Mouse (Mus musculus) neural tube, embryonic 12.5 days (tissue): ENCODE data around the gene Zpbp2. TPM values are rescaled to one million over a fixed set of nuclear protein-coding genes. Genes with fewer than 3 reads are reported as not detected.

Source experiments
- ATAC-seq: fragments of 200-750 bp; cut with Nextera tagmentation; 2 replicates; pipeline ENCODE4 v1.8.0; 2017; ENCODE audit warnings: low read depth, mild to moderate bottlenecking, moderate TSS enrichment, moderate library complexity; ENCODE audit not compliant: low FRiP score
- H3K27ac ChIP-seq: fragments of 300-500 bp; sonication (generic); 2 replicates; pipeline ENCODE4 v1.5.1; 2016
- H3K27me3 ChIP-seq: fragments of 300-500 bp; sonication (generic); replicated peaks from 2 replicates; pipeline ENCODE4 v1.6.1; 2016; ENCODE audit warnings: mild to moderate bottlenecking
- H3K36me3 ChIP-seq: fragments of 300-500 bp; sonication (generic); 2 replicates; pipeline ENCODE4 v1.6.1; 2016; ENCODE audit warnings: mild to moderate bottlenecking
- H3K4me1 ChIP-seq: fragments of 300-500 bp; sonication (generic); 2 replicates; pipeline ENCODE4 v1.6.1; 2016
- H3K4me2 ChIP-seq: fragments of 300-500 bp; sonication (generic); replicated peaks from 2 replicates; pipeline ENCODE4 v1.6.1; 2016; ENCODE audit warnings: mild to moderate bottlenecking
- H3K4me3 ChIP-seq: fragments of 300-500 bp; sonication (generic); 2 replicates; pipeline ENCODE4 v1.5.1; 2016
- H3K9ac ChIP-seq: fragments of 300-500 bp; sonication (generic); 2 replicates; pipeline ENCODE4 v1.6.1; 2016; ENCODE audit warnings: mild to moderate bottlenecking
- H3K9me3 ChIP-seq: fragments of 300-500 bp; sonication (generic); 2 replicates; pipeline ENCODE4 v1.6.1; 2016; ENCODE audit warnings: mild to moderate bottlenecking
- WGBS: fragments of 180-500 bp; shearing (Covaris S2); methylation state at CpG from one replicate; pipeline ENCODE4 v1.1.7; 2016; 5-methylcytosine and 5-hydroxymethylcytosine counted together
- polyA plus RNA-seq: library from polyadenylated mRNA; unstranded; fragments of >200 nt; fragmentation: Nextera tagmentation; extraction: Ambion mirVana; gene quantifications from 2 replicates; pipeline ENCODE4 v1.2.1, GENCODE M21; 2016

Zpbp2 gene
- polyA plus RNA-seq, 1 experiment from 2014 or later: not detected

DNA sequence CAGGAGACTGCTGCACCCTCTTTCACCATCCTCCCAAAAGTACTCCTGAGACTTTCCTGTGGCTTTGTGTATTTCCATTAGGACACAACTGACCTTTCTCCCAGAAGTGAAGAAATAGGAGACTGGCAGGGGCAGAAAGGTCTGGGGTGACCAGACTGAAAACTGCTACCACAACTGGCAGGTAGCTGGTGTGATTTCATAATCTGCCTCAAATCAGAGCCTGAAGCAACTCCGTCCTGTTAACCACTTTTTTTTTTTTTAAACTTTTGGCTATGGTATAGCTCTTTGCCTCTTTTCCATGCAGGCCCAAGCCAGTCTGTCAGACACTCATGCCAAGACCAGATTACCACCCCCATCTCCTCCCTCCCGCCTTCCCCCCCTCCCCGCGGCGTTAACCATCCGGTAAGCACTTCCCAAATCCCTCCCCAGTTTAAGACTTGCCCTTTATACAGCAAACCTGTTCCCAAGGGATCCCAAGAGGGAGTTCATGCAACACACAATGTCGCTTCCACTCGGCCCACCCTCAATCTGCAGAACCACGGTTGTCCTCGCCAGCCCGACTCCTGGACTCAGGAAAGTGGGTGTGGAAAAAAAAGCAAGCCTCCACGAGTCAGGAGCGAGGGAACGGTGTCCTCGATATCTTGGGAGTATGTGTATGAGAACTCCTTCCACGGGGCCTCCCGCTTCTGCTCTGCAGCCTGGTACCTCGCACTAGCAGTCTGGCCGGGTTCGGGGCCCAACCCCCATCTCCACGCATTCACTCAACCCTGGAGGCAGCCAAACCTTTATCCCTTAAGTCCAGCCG, 35.4 kb downstream of the Zpbp2 start:
- peak overlapping the region; percentile 91 for H3K9ac ChIP-seq
- H3K27ac ChIP-seq: no peak overlapping the region
- peak overlapping the region; percentile 92 for H3K4me2 ChIP-seq
- no peaks in the 10 kb centered on the region for H3K27me3 ChIP-seq
- no peaks in the 10 kb centered on the region for H3K9me3 ChIP-seq
- WGBS: 3% methylated on average over 22 of the region's 22 CpGs
- ATAC-seq: peak; percentile 42
- H3K4me3 ChIP-seq: peak overlapping the region; percentile 84
- H3K4me1 ChIP-seq: peaks cover 27% of the 10 kb centered on the region
- peaks cover 22% of the 10 kb centered on the region for H3K36me3 ChIP-seq

DNA sequence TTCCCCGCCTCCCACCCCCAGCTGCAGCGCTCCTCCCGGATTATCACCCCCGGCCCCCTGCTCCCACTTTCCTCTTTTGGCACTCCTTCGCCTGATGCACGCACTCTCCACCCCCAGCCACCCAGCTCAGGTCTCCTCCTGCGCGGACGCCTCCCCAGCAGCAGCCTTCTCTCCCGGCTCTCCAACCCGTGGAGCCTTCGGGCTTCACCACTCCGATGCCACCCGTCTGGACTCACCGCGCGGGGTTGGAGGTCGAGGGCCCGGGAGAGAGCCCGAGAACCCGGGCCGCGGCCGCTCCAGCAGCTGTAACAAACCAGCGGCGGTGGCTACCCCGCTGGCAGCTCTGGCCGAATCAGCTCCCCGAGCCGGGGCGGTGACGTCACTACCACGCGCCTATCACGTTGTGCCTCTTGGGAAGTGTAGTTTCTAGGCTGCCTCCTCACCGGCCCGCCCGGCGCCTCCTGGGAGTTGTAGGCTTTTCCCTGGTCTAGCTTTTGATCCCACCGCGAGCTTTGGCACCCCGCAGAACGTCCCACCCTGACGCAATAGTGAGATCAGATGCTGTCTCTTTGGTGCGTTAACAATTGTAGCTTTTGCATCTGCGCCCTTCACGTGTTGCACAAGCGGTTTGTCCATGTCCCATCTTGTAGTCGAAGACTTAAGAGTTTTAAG, 36.1 kb downstream of the Zpbp2 start, which contains the start of gene Ormdl3:
Ormdl3 (minus strand) TSS at position 477 of the 672 bp plus-strand sequence.
- peak within 1 kb of the TSS; percentile 91 for H3K9ac ChIP-seq
- no peaks in the 10 kb centered on the region for H3K9me3 ChIP-seq
- under 1% methylated on average over 49 of the region's 49 CpGs for WGBS

DNA sequence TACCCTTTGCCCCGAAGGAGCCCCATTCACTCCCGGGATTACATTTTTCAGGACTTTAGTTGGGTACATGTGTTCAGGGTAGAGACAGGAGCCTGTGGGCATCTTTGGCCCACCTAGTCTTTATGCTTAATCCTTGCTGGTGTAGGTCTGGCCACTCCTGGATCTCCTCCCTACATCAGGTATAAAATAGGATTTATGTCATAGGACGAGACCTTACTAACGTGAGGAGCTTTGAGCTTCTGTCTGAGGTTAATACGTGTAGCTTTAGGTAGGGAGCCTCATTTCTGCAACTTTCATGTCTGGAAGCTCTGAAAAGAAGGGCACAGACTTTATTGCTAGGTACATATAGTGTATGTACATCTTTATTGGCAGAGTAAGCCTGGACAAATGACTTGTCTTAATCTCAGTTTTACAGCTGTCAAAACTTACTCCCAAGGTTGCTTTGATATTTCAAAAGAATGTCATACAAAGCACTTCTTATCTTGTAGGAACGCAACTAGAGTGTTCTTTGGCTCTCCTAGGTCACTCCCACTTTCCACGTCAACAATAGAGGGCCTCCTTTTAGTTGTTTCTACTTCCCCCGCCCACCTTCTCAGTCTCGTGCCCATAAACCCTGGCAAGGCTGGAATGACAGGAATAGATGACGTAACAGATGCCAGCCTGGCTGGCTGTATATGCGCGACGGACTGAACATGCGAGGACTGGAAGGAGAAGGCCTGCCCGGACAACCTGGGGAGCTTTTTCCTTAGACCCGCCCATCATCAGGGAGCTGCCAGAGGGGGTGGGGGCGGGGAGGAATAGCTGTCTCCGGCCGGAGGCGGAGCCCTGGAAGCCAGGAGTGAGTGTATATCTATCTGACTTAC, 37.0 kb downstream of the Zpbp2 start:
- H3K9ac ChIP-seq: 0 out of 2 replicates have a peak overlapping the region, but pooled peaks have one; percentile 10
- peak overlapping the region; percentile 84 for H3K4me3 ChIP-seq
- no peaks in the 10 kb centered on the region for H3K27me3 ChIP-seq
- H3K36me3 ChIP-seq: peaks cover 7% of the 10 kb centered on the region
- ATAC-seq: no peak
- peak overlapping the region; percentile 92 for H3K4me2 ChIP-seq
- no peaks in the 10 kb centered on the region for H3K9me3 ChIP-seq
- 7% methylated on average over 20 of the region's 20 CpGs for WGBS
- no peak overlapping the region for H3K27ac ChIP-seq
- peaks cover 27% of the 10 kb centered on the region for H3K4me1 ChIP-seq

More for the DNA sequence above, 36.1 kb downstream of the Zpbp2 start, which contains the start of gene Ormdl3:
- H3K4me2 ChIP-seq: peak within 1 kb of the TSS; percentile 92
- no peaks in the 10 kb centered on the region for H3K27me3 ChIP-seq
- peaks cover 16% of the 10 kb centered on the region for H3K36me3 ChIP-seq
- H3K27ac ChIP-seq: no peak within 1 kb of the TSS; the same call in 1 of the 2 replicates
- peak; percentile 94 for ATAC-seq
- H3K4me3 ChIP-seq: peak within 1 kb of the TSS; percentile 84
- H3K4me1 ChIP-seq: peaks cover 27% of the 10 kb centered on the region

DNA sequence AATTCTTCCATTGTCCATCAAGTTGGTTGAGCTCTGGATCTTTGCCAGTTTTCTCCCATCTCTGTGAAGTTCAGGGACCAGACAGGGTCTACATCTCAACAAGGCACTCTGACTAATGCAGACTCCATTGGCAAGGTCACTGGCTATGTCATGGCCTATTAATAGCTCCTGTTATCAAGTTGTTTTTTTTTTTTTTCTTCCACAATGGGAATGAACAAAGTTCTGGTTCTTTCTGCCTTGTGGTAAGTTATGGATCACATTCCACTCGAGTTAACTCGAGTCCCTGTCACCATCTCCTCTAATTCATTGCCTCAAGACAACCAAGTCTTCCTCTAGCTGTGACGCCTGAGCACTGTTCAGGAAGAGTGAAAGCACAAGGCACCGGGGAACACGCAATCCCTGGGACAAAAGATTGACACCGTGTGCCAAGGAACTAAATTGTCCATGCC, 38.0 kb downstream of the Zpbp2 start:
- Histone ChIP-seq H3K27me3 (no peaks in the 10 kb centered on the region), H3K36me3 (no peaks in the 10 kb centered on the region), H3K9ac (no peak overlapping the region), H3K4me3 (no peak overlapping the region), H3K27ac (no peak overlapping the region), H3K4me1 (peaks cover 27% of the 10 kb centered on the region), H3K4me2 (no peak overlapping the region), H3K9me3 (no peaks in the 10 kb centered on the region)
- 65% methylated on average over 6 of the region's 6 CpGs for WGBS
- no peak for ATAC-seq

DNA sequence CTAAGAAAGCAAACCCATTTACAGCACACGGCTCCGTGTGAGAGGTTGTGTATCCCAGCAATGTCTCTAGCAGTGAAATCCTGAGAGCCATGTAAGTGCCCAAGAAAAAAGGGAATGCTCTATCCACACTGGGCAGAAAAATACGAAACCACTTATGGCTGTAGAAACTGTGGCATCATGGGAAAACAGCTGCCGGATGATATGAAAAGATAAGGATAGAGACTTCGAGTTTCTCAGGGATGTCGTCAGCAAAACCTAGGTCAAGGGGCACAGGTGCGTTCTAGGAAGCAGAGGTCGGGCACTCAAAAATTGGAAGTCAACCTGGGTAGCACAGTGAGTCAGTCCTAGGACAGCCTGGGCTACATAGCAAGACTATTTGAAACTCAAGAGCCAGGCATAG, 38.4 kb downstream of the Zpbp2 start:
- Histone ChIP-seq H3K4me2 (no peak overlapping the region), H3K4me3 (no peak overlapping the region), H3K9ac (no peak overlapping the region), H3K27ac (no peak overlapping the region), H3K27me3 (no peaks in the 10 kb centered on the region), H3K4me1 (peaks cover 27% of the 10 kb centered on the region), H3K9me3 (no peaks in the 10 kb centered on the region), H3K36me3 (no peaks in the 10 kb centered on the region)
- ATAC-seq: no peak
- WGBS: 86% methylated on average over 8 of the region's 8 CpGs

DNA sequence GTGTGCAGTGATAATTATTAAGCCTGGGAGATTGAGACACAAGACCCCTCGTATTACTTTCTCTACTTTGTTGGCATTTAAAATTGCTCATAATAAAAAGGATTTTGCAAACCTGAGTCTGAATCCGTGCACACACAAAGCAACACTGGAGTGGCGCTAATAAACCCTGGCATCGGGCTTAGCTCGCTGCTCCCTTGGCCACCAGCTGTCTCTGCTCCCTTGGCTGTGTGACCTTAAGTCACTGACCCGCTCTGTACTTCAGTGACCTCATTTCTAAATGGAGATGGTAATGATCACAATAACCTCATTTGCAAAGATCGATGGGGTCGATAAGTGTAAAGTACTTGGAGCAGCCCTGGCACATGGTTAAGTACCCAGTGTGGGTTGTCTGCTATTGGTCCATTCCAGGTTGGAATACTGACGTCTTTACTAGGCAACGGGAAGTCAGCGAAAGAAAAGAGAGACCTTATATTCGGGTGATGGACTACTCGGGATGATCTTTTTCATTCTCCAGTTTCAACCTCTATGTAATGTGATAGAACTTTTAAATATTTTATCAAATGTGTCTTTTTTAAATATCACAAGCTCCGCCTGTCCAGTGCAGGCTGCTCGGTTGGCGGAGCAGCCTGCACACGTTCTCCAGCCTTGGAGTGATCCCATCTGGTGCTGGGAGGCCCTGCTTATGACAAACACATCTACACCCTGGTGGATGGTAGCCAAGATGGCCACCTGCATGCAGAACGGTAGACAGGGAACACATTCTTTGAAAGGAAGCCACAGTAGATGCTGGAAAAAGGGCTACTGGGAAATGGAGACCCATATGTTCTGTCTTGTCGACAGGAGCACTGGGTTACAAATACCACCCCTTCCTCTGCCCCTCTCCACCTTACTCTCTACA, 39.9 kb downstream of the Zpbp2 start:
- H3K9me3 ChIP-seq: no peaks in the 10 kb centered on the region
- no peaks in the 10 kb centered on the region for H3K36me3 ChIP-seq
- WGBS: 72% methylated on average over 19 of the region's 19 CpGs
- H3K27ac ChIP-seq: no peak overlapping the region
- peaks cover 15% of the 10 kb centered on the region for H3K4me1 ChIP-seq
- ATAC-seq: no peak
- no peaks in the 10 kb centered on the region for H3K27me3 ChIP-seq
- H3K4me3 ChIP-seq: no peak overlapping the region
- H3K4me2 ChIP-seq: no peak overlapping the region
- no peak overlapping the region for H3K9ac ChIP-seq

DNA sequence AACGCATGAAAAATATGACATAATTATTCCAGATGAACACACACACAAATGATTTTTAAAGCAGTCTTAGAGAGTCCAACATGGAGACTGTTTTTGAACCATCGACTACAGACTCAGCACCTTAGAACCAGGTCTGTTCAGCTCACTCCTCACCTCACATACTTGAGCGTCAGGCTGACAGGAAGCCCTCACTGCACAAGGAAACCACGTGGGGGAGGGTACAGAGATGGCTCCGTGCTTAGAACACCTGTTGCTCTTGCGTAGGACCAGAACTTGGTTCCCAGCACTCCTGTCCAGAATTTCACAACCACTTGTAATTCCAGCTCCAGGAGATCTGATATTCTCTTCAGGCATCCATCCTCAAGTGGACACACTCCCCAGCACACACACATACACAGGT, 44.1 kb downstream of the Zpbp2 start:
- Histone ChIP-seq H3K27me3 (peaks cover 13% of the 10 kb centered on the region), H3K27ac (no peak overlapping the region), H3K9ac (no peak overlapping the region), H3K9me3 (no peaks in the 10 kb centered on the region), H3K4me1 (no peaks in the 10 kb centered on the region), H3K36me3 (no peaks in the 10 kb centered on the region), H3K4me2 (no peak overlapping the region), H3K4me3 (no peak overlapping the region)
- WGBS: 75% methylated on average over 6 of the region's 6 CpGs
- ATAC-seq: no peak

DNA sequence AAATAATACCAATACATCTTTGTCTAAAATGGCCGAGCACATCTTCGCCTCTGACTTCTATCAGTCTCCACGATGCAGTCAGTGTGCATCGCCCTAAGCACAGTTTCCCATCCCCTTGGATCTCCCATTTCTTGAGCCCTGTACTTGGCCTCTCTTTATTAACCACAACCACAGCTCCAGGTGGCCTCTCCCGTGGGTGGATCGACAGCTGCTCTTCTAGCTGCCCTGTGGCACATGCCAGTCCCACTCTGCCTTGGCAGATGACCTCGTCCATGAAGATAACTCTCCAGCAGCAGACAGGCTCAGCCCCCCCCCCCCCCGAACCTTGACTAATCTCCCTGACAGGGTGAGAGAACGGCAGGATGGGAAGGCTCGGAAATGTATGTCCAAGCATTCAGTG, 44.6 kb downstream of the Zpbp2 start:
- no peak overlapping the region for H3K27ac ChIP-seq
- H3K4me1 ChIP-seq: no peaks in the 10 kb centered on the region
- no peak for ATAC-seq
- H3K36me3 ChIP-seq: no peaks in the 10 kb centered on the region
- no peak overlapping the region for H3K4me2 ChIP-seq
- no peak overlapping the region for H3K4me3 ChIP-seq
- 80% methylated on average over 10 of the region's 10 CpGs for WGBS
- H3K9me3 ChIP-seq: no peaks in the 10 kb centered on the region
- H3K9ac ChIP-seq: no peak overlapping the region
- peaks cover 16% of the 10 kb centered on the region for H3K27me3 ChIP-seq

DNA sequence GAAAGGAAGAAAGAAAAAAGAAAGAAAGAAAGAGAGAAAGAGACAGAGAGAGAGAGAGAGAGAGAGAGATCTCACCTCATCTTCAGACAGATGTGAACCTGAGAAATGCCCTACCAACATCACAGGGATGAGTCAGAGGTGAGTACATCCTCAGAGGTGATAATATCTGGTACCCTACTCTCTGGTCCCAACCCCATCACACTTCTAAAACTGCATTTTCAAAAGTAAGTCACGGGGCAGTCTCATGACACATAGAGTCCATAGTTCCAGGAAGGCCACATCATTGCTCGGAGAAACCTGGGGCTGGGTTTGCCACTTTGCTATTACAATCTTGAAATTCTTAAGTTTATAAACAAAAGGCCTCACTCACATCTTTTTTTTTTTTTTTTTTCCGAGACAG, 45.1 kb downstream of the Zpbp2 start:
- H3K4me1 ChIP-seq: no peaks in the 10 kb centered on the region
- peaks cover 18% of the 10 kb centered on the region for H3K27me3 ChIP-seq
- ATAC-seq: no peak
- no peak overlapping the region for H3K9ac ChIP-seq
- no peak overlapping the region for H3K27ac ChIP-seq
- H3K9me3 ChIP-seq: no peaks in the 10 kb centered on the region
- H3K4me3 ChIP-seq: no peak overlapping the region
- WGBS: 73% methylated on average over 3 of the region's 3 CpGs
- no peaks in the 10 kb centered on the region for H3K36me3 ChIP-seq
- H3K4me2 ChIP-seq: no peak overlapping the region

DNA sequence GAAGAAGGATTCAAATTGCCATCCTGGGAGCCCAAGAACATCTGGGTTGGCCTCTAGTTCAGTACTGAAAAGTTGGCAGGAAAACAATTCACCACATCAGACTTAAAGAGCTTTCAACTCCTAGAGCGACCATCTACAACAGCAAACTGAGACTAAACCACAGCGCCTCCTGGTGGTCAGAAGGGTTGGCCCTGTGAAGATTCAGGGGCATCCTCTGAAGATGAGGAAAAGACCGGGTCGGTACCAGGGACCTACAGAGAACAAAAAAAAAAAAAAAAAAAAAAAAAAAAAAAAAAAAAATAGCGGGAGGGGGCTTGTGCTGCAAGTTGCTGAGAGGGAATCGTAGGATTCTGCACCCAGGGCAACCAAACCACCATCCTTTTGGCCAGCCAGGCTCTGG, 46.5 kb downstream of the Zpbp2 start:
- no peak for ATAC-seq
- 48% methylated on average over 6 of the region's 6 CpGs for WGBS
- H3K4me2 ChIP-seq: no peak overlapping the region
- no peak overlapping the region for H3K27ac ChIP-seq
- H3K9ac ChIP-seq: no peak overlapping the region
- no peaks in the 10 kb centered on the region for H3K36me3 ChIP-seq
- peaks cover 4% of the 10 kb centered on the region; the same call in 1 of the 2 replicates for H3K4me1 ChIP-seq
- H3K9me3 ChIP-seq: no peaks in the 10 kb centered on the region
- H3K27me3 ChIP-seq: peaks cover 21% of the 10 kb centered on the region
- H3K4me3 ChIP-seq: no peak overlapping the region

DNA sequence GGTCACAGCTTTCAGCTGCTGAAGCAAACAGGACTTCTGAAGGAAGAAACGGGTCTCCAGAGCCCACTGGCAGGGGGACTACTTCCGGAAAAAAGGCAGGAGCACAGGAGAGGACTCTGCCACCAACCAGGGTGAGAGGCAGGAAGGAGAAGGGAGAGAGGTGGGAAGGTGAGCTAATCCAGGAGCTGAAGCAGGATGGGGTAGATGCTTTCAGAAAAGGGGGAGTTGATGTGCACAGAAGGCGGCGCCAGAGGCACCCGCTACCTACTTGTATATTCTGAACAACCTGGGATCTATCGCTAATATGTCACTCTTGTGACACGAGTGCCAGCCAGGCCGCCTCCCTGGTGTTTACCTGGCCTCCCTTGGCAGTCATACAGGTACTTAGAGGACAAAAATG, 47.1 kb downstream of the Zpbp2 start, which contains the start of gene Lrrc3c:
Lrrc3c (plus strand) TSS at position 301 of the 400 bp plus-strand sequence.
- no peak within 1 kb of the TSS for H3K4me3 ChIP-seq
- H3K9ac ChIP-seq: no peak within 1 kb of the TSS
- no peak within 1 kb of the TSS for H3K27ac ChIP-seq
- ATAC-seq: no peak
- H3K9me3 ChIP-seq: no peaks in the 10 kb centered on the region
- H3K36me3 ChIP-seq: no peaks in the 10 kb centered on the region
- H3K4me2 ChIP-seq: 0 out of 2 replicates have a peak within 1 kb of the TSS, but pooled peaks have one; percentile 7
- 87% methylated on average over 8 of the region's 8 CpGs for WGBS
- H3K4me1 ChIP-seq: peaks cover 4% of the 10 kb centered on the region; the same call in 1 of the 2 replicates
- H3K27me3 ChIP-seq: peaks cover 21% of the 10 kb centered on the region
